Mouse (Mus musculus) ZHBTc4 (cell line): ENCODE data around the gene Asb18.

Experiments used
- DNase-seq: peaks from one replicate; pipeline ENCODE4 v3.0.0-alpha.2; 2011; ENCODE audit warnings: low read depth, low spot score

Asb18 gene

DNA sequence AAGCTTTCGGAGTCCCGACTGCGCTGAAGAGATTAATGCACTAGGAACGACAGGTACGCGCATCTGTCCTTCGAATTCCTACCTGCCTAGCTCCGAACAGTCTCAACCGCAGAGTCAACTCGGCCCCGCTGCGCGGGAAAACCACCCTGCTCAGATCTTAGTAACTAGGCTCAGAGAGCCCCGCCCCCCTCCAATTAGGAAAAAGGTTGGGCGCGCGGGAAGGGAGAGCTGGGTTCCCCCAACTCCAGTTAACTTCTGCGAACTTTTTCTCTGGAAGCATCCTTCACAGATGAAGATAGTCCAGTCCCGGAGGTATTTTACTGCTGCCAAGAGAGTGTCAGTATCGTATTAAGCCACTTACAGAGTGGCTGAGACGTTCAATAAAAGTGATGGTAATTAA lies 80.7 kb downstream of the Asb18 start:
- DNase-seq, result peak; percentile 67

- no peak for DNase-seq
Observed at GRCm38 (mm10) chr1:89933028-89933427, 81.4 kb downstream of the Asb18 start.

- DNase-seq, result peak; percentile 57
Observed at GRCm38 (mm10) chr1:89932616-89933015, 81.8 kb downstream of the Asb18 start.

DNA sequence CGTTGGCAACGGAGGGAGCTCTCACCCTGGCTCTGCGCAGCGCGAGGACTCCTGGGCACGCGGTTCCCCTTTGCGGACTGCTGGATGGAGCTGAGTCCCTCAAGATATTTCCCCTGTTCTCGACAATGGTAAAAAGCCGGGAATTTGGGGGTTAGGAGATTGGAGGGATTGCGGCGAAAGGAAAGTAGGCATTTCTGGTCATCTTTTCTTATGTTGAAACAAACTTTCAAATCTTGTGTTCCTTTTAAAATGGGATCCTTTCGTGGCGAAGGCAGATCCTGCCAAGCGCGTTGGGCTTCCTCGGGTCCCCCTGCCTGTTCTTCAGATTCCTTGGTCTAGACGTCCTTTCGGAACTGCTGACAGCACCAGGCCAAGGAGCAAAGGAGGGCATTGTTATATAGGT lies 82.4 kb downstream of the Asb18 start:
- peak; percentile 19 for DNase-seq

GRCm38 (mm10) chr1:89931120-89931519 lies 83.3 kb downstream of the Asb18 start, which contains the start of gene Gbx2:
Gene Gbx2, minus strand, starts transcription at chr1:89931179.
- peak; percentile 98 for DNase-seq

DNA sequence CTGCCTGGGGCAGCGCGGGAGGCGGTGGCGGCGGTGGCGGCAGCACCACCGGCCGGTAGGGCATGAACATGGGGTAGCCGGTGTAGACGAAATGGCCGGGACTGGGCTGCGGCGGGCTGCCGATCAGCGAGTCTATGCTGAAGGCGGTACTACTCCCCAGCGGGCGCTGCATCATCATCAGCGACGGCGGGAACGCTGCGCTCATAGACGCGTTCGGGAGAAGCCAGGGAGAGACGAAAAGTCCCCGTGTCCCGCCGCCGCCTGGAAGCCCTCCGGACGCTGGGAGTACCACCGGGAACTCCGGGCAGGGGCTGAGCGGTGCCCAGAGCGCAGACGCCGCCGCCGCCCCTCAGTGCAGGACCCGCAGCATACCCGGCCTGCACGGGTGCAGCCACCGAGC lies 83.9 kb downstream of the Asb18 start:
- DNase-seq, result peak; percentile 70

DNA sequence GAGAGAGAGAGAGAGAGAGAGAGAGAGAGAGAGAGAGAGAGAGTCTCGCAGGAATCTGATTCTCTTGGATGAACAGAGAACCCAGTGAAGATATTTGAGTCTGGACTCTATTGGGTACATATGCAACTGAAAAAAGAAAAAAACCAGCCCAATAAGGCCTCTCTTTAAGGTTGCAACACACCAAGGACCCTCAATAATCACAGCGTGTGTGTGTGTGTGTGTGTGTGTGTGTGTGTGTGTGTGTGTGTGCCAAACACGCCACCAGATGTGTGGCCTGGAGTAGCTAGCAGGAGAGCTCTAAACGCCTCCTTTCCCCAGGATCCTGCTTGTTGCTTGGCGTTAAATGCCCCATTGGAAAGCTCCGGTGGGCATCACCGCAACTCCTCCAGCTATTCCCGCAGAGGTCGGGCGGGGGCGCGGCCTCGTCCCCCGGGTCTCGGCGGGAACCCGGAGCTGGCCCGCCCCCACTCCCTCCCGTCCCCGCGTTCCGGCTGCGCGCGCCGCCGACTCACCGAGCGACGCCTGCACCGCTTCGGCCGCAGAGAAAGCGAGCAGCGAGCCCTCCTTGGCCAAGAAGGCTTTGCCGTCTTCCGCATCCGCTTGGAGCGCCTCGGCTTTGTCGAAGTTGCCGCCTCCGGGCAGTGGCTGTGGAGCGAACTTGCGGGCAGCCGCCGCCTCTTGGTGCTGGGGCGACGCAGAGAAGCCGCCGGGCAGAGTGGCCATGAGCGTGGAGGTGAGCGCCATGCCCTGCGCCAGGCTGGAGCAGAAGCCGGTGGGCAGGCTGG lies 84.6 kb downstream of the Asb18 start:
- DNase-seq, result peak; percentile 81

GRCm38 (mm10) chr1:89929181-89929580 lies 85.3 kb downstream of the Asb18 start:
- peak; percentile 18 for DNase-seq

GRCm38 (mm10) chr1:89928676-89929075 lies 85.8 kb downstream of the Asb18 start:
- peak; percentile 46 for DNase-seq

DNA sequence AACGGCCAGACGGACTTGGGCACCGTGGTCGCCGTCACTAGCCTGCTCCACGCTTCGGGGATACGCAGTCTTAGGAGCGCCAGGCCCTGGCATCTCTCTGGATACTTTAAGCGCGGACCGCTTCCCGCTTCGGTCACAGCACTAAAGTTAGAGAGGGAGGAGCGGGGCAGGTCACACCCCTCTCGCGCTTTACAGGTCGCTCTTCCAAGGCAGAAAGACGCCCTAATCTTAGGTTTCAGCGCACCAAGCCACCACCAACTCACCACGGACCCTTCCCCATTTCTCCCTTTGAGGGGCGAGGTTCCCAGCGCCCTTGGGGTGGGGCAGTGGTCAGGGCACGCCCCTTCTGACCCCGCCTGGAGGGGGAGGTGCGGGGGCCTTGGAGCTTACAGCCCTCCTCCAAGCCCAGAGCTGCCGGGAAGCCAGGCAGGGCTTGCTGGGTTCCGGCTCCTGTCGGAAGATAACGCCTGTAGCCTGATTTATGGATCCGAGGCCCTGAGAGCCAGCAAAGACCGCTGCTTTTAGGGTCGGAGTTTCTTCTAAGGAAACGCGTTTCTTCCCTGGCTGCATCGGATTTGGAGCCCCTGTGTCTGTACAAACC lies 87.3 kb downstream of the Asb18 start:
- DNase-seq, result peak; percentile 83

- no peak for DNase-seq
Observed at GRCm38 (mm10) chr1:89926583-89927060, 87.8 kb downstream of the Asb18 start.

DNA sequence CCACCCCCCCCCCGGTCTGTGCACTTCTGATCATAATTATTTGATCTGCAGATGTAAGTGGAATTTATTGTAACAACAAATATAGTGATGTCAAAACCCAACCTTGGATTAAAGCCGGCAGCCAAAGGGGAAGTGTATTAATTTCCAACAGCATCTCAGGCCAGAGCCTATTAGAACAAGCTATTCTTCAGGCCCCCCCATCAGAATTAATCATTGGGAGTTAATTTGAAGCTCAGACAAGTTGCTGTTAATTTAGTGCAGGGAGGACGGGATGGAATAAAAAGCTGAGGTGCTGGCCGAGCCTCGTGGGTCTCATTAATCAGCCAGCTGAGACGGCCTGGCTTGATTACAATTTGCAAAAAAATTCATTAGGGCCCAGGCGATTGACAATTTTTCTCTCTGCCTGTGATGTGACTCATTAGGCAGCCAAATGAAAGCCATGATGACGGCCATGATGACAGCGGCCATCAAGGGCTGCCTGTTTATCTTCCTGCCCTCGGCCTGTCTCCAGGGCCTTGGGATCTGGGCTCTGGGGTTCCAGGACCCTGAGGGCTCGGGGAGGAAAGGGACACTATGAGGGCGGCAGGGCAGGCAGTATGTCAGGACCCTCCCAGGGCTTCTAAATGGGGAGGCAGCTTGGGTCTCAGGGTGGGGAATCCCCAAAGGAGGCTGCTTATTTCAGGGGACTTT lies 88.8 kb downstream of the Asb18 start:
- no peak for DNase-seq

- no peak for DNase-seq
Observed at GRCm38 (mm10) chr1:89923642-89924020, 90.8 kb downstream of the Asb18 start.

- peak; percentile 78 for DNase-seq
Observed at GRCm38 (mm10) chr1:89922883-89923641, 91.4 kb downstream of the Asb18 start.

DNA sequence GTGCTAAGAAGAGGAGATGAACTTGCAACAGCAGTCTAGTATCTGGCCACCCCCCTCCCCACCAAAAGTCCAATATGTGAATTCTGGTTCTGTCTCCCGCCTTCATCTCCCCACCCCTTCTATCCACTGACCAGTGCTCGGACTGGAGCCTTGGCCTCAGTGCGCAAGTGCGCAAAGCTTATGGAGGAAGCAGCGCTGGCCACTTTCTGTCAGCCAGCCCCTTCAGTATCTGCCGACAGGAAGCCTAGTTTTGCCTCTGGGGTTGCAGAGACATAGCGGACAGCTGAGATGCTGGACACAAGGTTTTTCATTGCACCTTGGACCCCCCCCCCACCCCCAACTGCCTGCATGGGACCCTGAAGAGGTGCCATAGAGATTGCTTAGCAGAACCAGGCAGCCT lies 92.2 kb downstream of the Asb18 start:
- no peak for DNase-seq

- DNase-seq, result peak; percentile 58
Observed at GRCm38 (mm10) chr1:89921806-89922205, 92.7 kb downstream of the Asb18 start.

- no peak for DNase-seq
Observed at GRCm38 (mm10) chr1:89919206-89919605, 95.3 kb downstream of the Asb18 start.

- DNase-seq, result peak; percentile 59
Observed at GRCm38 (mm10) chr1:89918111-89918510, 96.4 kb downstream of the Asb18 start.

DNA sequence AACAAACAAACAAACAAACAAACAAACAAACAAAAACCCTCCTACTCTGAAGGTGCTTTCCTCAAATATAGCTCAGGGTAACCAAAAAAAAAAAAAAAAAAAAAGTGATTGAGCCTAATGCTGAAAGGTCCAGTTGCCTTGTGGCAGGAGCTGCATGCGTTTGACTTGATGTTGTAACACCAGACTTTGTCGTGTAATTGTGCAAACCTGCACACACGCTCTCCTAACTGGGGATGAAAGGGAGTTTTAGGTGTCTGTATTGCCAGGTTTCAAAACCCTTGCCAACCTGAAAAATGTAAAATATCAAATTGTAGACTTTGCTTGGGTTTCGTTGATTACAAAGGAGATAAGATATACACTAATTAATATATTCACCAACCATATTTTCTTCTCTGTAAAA lies 100.9 kb downstream of the Asb18 start:
- no peak for DNase-seq

DNA sequence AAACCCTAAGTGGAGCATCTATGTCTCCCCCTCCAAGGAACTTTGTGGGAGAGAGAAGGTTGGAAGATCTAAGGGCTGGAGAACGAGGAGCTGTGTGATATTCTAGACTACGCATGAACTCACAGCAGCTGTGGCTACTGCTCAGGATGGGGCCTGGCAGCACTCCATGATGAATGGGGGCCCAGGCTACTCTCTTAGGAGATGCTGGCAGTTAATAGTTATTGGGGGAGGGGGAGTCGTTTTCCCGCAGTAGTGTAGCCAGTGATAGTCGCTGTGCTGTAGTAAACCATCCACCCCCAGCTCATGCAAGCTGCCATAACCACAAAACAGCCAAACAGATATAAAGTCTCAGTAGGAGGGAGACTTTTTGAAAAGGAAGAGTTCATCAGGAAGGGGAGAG lies 102.1 kb downstream of the Asb18 start:
- DNase-seq, result no peak

- DNase-seq, result no peak
Observed at GRCm38 (mm10) chr1:89909796-89910195, 104.7 kb downstream of the Asb18 start.

GRCm38 (mm10) chr1:89902641-89903040 lies 111.8 kb downstream of the Asb18 start:
- DNase-seq, result no peak
